Mouse (Mus musculus): ENCODE data around the gene Nuak2. TPM values are rescaled to one million over a fixed set of nuclear protein-coding genes. Genes with fewer than 3 reads are reported as not detected.

Nuak2 gene
- polyA plus RNA-seq, 1 experiment from 2014 or later = 3.6 TPM

- no peaks in the 10 kb centered on the region for H3K9me3 ChIP-seq (replicated peaks; ENCODE audit: control insufficient read depth, low read length)
- peak overlapping the region; percentile 55 for H3K9ac ChIP-seq (ENCODE audit: low read depth, low read length)
- peaks cover 47% of the 10 kb centered on the region for H3K4me1 ChIP-seq (ENCODE audit: control insufficient read depth, low read depth, low read length)
- WGBS (ENCODE audit: insufficient replicate concordance) = 88% methylated on average over 3 of the region's 3 CpGs
- no peaks in the 10 kb centered on the region for H3K27me3 ChIP-seq (ENCODE audit: control insufficient read depth, insufficient read depth, low read depth, low read length)
- peaks cover 73% of the 10 kb centered on the region for H3K36me3 ChIP-seq (ENCODE audit: control insufficient read depth, insufficient read depth)
- H3K4me3 ChIP-seq (ENCODE audit: low read depth, low read length) = peak overlapping the region; percentile 79
- no peak for ATAC-seq (ENCODE audit: low read depth)
- H3K4me2 ChIP-seq (ENCODE audit: low read depth, low read length) = peak overlapping the region; percentile 61
- H3K27ac ChIP-seq (ENCODE audit: low read length) = peak overlapping the region; percentile 63
These were observed 48.5 kb downstream of the Nuak2 start for GRCm38 (mm10) chr1:132364388-132364787.

- Histone ChIP-seq H3K27me3 (ENCODE audit: control insufficient read depth, insufficient read depth, low read depth, low read length) (no peaks in the 10 kb centered on the region), H3K4me2 (ENCODE audit: low read depth, low read length) (peak overlapping the region; percentile 61), H3K4me3 (ENCODE audit: low read depth, low read length) (peak overlapping the region; percentile 79), H3K27ac (ENCODE audit: low read length) (peak overlapping the region; percentile 95), H3K9ac (ENCODE audit: low read depth, low read length) (peak overlapping the region; percentile 55), H3K4me1 (ENCODE audit: control insufficient read depth, low read depth, low read length) (peaks cover 49% of the 10 kb centered on the region), H3K9me3 (replicated peaks; ENCODE audit: control insufficient read depth, low read length) (no peaks in the 10 kb centered on the region), H3K36me3 (ENCODE audit: control insufficient read depth, insufficient read depth) (peaks cover 66% of the 10 kb centered on the region)
- 74% methylated on average over 7 of the region's 7 CpGs for WGBS (ENCODE audit: insufficient replicate concordance)
- no peak for ATAC-seq (ENCODE audit: low read depth)
These were observed 49.1 kb downstream of the Nuak2 start for GRCm38 (mm10) chr1:132364896-132365557.

- Histone ChIP-seq H3K4me2 (ENCODE audit: low read depth, low read length) (peak overlapping the region; percentile 61), H3K9me3 (replicated peaks; ENCODE audit: control insufficient read depth, low read length) (no peaks in the 10 kb centered on the region), H3K4me3 (ENCODE audit: low read depth, low read length) (peak overlapping the region; percentile 79), H3K27ac (ENCODE audit: low read length) (peak overlapping the region; percentile 95), H3K36me3 (ENCODE audit: control insufficient read depth, insufficient read depth) (peaks cover 65% of the 10 kb centered on the region), H3K9ac (ENCODE audit: low read depth, low read length) (peak overlapping the region; percentile 86), H3K27me3 (ENCODE audit: control insufficient read depth, insufficient read depth, low read depth, low read length) (no peaks in the 10 kb centered on the region), H3K4me1 (ENCODE audit: control insufficient read depth, low read depth, low read length) (peaks cover 54% of the 10 kb centered on the region)
- WGBS (ENCODE audit: insufficient replicate concordance) = 72% methylated on average over 4 of the region's 4 CpGs
- ATAC-seq (ENCODE audit: low read depth) = no peak
These were observed 49.7 kb downstream of the Nuak2 start for GRCm38 (mm10) chr1:132365645-132366044.

GRCm38 (mm10) chr1:132366235-132366634, 50.3 kb downstream of the Nuak2 start:
- H3K4me1 ChIP-seq (ENCODE audit: control insufficient read depth, low read depth, low read length) = peaks cover 60% of the 10 kb centered on the region
- peak overlapping the region; percentile 61 for H3K4me2 ChIP-seq (ENCODE audit: low read depth, low read length)
- H3K27me3 ChIP-seq (ENCODE audit: control insufficient read depth, insufficient read depth, low read depth, low read length) = no peaks in the 10 kb centered on the region
- H3K27ac ChIP-seq (ENCODE audit: low read length) = peak overlapping the region; percentile 95
- H3K9ac ChIP-seq (ENCODE audit: low read depth, low read length) = peak overlapping the region; percentile 86
- H3K36me3 ChIP-seq (ENCODE audit: control insufficient read depth, insufficient read depth) = peaks cover 62% of the 10 kb centered on the region
- ATAC-seq (ENCODE audit: low read depth) = no peak
- peak overlapping the region; percentile 79 for H3K4me3 ChIP-seq (ENCODE audit: low read depth, low read length)
- 72% methylated on average over 8 of the region's 8 CpGs for WGBS (ENCODE audit: insufficient replicate concordance)
- no peaks in the 10 kb centered on the region for H3K9me3 ChIP-seq (replicated peaks; ENCODE audit: control insufficient read depth, low read length)

GRCm38 (mm10) chr1:132366937-132367336, 51.0 kb downstream of the Nuak2 start:
- Histone ChIP-seq H3K9me3 (replicated peaks; ENCODE audit: control insufficient read depth, low read length) (no peaks in the 10 kb centered on the region), H3K9ac (ENCODE audit: low read depth, low read length) (peak overlapping the region; percentile 86), H3K36me3 (ENCODE audit: control insufficient read depth, insufficient read depth) (peaks cover 60% of the 10 kb centered on the region), H3K4me3 (ENCODE audit: low read depth, low read length) (peak overlapping the region; percentile 79), H3K4me1 (ENCODE audit: control insufficient read depth, low read depth, low read length) (peaks cover 64% of the 10 kb centered on the region), H3K4me2 (ENCODE audit: low read depth, low read length) (peak overlapping the region; percentile 61), H3K27me3 (ENCODE audit: control insufficient read depth, insufficient read depth, low read depth, low read length) (no peaks in the 10 kb centered on the region), H3K27ac (ENCODE audit: low read length) (peak overlapping the region; percentile 95)
- WGBS (ENCODE audit: insufficient replicate concordance) = 48% methylated on average over 6 of the region's 6 CpGs
- no peak for ATAC-seq (ENCODE audit: low read depth)

GRCm38 (mm10) chr1:132367692-132368506, 52.0 kb downstream of the Nuak2 start:
- peaks cover 53% of the 10 kb centered on the region for H3K36me3 ChIP-seq (ENCODE audit: control insufficient read depth, insufficient read depth)
- peak; percentile 95 for ATAC-seq (ENCODE audit: low read depth)
- peak overlapping the region; percentile 61 for H3K4me2 ChIP-seq (ENCODE audit: low read depth, low read length)
- H3K4me3 ChIP-seq (ENCODE audit: low read depth, low read length) = peak overlapping the region; percentile 79
- H3K4me1 ChIP-seq (ENCODE audit: control insufficient read depth, low read depth, low read length) = peaks cover 67% of the 10 kb centered on the region
- H3K9me3 ChIP-seq (replicated peaks; ENCODE audit: control insufficient read depth, low read length) = no peaks in the 10 kb centered on the region
- H3K9ac ChIP-seq (ENCODE audit: low read depth, low read length) = peak overlapping the region; percentile 86
- WGBS (ENCODE audit: insufficient replicate concordance) = 11% methylated on average over 7 of the region's 7 CpGs
- H3K27ac ChIP-seq (ENCODE audit: low read length) = peak overlapping the region; percentile 95
- H3K27me3 ChIP-seq (ENCODE audit: control insufficient read depth, insufficient read depth, low read depth, low read length) = no peaks in the 10 kb centered on the region

GRCm38 (mm10) chr1:132370681-132371173, 54.8 kb downstream of the Nuak2 start:
- Histone ChIP-seq H3K4me2 (ENCODE audit: low read depth, low read length) (no peak overlapping the region), H3K27ac (ENCODE audit: low read length) (peak overlapping the region; percentile 72), H3K4me3 (ENCODE audit: low read depth, low read length) (no peak overlapping the region), H3K9ac (ENCODE audit: low read depth, low read length) (peak overlapping the region; percentile 19; the same call in 1 of the 2 replicates), H3K27me3 (ENCODE audit: control insufficient read depth, insufficient read depth, low read depth, low read length) (no peaks in the 10 kb centered on the region), H3K9me3 (replicated peaks; ENCODE audit: control insufficient read depth, low read length) (no peaks in the 10 kb centered on the region), H3K36me3 (ENCODE audit: control insufficient read depth, insufficient read depth) (peaks cover 28% of the 10 kb centered on the region), H3K4me1 (ENCODE audit: control insufficient read depth, low read depth, low read length) (peaks cover 75% of the 10 kb centered on the region)
- ATAC-seq (ENCODE audit: low read depth) = no peak
- 64% methylated on average over 9 of the region's 9 CpGs for WGBS (ENCODE audit: insufficient replicate concordance)

- Histone ChIP-seq H3K27ac (ENCODE audit: low read length) (peak overlapping the region; percentile 93), H3K4me3 (ENCODE audit: low read depth, low read length) (no peak overlapping the region), H3K4me2 (ENCODE audit: low read depth, low read length) (no peak overlapping the region), H3K9ac (ENCODE audit: low read depth, low read length) (peak overlapping the region; percentile 27; the same call in 1 of the 2 replicates), H3K27me3 (ENCODE audit: control insufficient read depth, insufficient read depth, low read depth, low read length) (no peaks in the 10 kb centered on the region), H3K36me3 (ENCODE audit: control insufficient read depth, insufficient read depth) (peaks cover 24% of the 10 kb centered on the region), H3K9me3 (replicated peaks; ENCODE audit: control insufficient read depth, low read length) (no peaks in the 10 kb centered on the region), H3K4me1 (ENCODE audit: control insufficient read depth, low read depth, low read length) (peaks cover 80% of the 10 kb centered on the region)
- 69% methylated on average over 8 of the region's 8 CpGs for WGBS (ENCODE audit: insufficient replicate concordance)
- ATAC-seq (ENCODE audit: low read depth) = no peak
These were observed 55.6 kb downstream of the Nuak2 start for GRCm38 (mm10) chr1:132371298-132372081.
